Mouse (Mus musculus) heart, postnatal 36 days (tissue): ENCODE data around the gene Cmbl. TPM values are rescaled to one million over a fixed set of nuclear protein-coding genes. Genes with fewer than 3 reads are reported as not detected.

Source experiments
- DNase-seq, 2 experiments: peaks; one replicate each; pipeline ENCODE4 v3.0.0; 2021 to 2022
- intact Hi-C: fragments of 180-260 bp; cut with DNase I; formaldehyde crosslinking; loops from one replicate; pipeline ENCODE4 v1.15.1; 2025
- total RNA-seq, 2 experiments: library from RNA; stranded (reverse); gene quantifications; 2 replicates each; pipeline ENCODE4 v1.2.3; 2021

Cmbl gene
- total RNA-seq = 10 to 100 TPM; 36.4 to 38.8 TPM

GRCm38 (mm10) chr15:31565184-31565583, at the start of gene Cmbl:
Gene Cmbl, plus strand, starts transcription at chr15:31565389.
- no peak for DNase-seq
- intact Hi-C loops = loop anchor here (5.0 kb wide), 1 partner anchor 33 kb away; the partner anchor contains the start of gene March6

GRCm38 (mm10) chr15:31517186-31517585, 48.0 kb upstream of the Cmbl start:
- intact Hi-C loops = loop anchor here (1.0 kb wide), 1 partner anchor 69 kb away; no protein-coding TSS in a partner anchor
- no peak for DNase-seq

DNA sequence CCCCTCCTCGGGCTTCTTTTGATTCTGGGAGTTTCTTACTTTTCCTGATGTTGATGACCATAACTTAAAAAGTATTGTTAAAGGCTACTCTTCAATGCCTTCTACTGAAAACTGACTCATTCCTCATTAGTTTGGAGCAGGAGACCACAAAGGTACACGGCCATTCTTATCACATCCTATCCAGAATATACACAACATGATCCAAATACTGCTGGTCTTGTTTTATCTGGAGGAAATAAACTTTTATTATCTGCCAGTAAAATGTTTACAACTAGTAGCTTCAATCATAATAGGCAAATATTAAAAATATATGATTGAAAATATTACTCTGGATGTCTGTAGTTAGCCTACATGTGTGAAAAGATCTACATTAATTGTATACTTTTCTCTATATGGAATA, 46.8 kb upstream of the Cmbl start:
- intact Hi-C loops = no loop called here
- no peak for DNase-seq

- no peak for DNase-seq
- intact Hi-C loops = no loop called here
Measured at GRCm38 (mm10) chr15:31519000-31519399, 46.2 kb upstream of the Cmbl start.

- DNase-seq = no peak
- intact Hi-C loops = no loop called here
Measured at GRCm38 (mm10) chr15:31526463-31526862, 38.7 kb upstream of the Cmbl start.

DNA sequence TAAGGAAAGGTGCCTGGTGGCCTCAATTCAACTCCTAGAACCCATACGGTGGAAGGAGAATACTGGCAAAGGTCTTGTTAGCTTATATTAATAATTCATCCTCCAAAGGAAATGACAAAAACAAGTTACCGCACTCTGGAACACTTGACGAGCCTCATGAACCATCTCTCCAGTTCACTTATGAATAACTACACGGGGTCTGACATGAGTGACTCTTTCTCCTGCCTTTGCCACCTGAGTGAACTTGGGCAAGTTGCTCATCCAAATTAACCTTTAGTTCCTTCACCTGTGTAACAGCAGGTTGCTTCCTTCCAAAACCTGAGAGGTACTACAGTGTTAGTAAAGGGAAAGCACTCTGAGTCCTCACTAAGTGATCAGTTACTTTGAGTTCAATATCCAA, 36.7 kb upstream of the Cmbl start:
- intact Hi-C loops = no loop called here
- DNase-seq = no peak

- no peak for DNase-seq
- intact Hi-C loops = no loop called here
Measured at GRCm38 (mm10) chr15:31529103-31529502, 36.1 kb upstream of the Cmbl start.

DNA sequence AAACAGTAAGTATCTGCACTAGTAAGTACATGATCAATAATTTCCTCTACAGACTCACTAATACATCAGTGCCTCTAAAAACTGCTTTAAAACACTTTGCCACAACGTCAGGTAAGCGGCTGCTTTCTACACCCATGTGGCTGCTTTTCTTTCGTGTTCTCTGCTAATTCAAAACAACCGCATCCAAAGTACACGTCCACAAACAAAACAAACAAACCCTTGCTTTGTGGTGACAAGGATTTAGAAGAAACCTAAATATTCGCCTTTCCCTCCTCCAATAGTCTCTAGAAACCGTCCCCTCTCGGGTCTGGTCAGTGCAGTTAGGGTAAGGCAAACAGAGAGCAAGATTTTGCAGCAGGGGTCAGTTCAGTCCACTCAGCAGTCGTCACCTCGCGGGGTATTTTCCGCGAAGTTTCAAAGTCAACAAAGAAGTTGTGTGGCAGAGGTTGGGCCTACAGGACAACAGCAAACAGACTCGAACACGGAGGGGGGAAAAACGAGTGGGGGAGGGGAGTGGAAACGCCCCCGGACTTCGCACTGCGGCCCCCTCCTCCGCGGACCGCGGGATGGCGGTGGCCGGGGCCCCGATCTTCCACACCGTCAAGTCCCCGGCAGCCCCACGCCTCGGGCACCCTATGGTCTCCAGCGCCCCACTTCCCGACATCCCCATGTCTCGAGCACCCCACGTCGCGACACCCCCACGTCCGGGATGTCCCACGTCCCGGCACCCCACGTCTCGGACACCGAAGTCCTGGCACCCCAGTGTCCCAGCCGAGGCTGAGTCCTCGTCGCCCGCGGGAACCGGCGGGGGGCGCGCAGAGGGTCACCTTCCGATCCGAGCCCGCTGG, 35.2 kb upstream of the Cmbl start:
- peak; percentile 41 to 63 for DNase-seq
- intact Hi-C loops = loop anchor here (2.0 to 5.0 kb wide), 4 partner anchors 37 to 73 kb away; partner anchors contain the start of gene Cmbl

DNA sequence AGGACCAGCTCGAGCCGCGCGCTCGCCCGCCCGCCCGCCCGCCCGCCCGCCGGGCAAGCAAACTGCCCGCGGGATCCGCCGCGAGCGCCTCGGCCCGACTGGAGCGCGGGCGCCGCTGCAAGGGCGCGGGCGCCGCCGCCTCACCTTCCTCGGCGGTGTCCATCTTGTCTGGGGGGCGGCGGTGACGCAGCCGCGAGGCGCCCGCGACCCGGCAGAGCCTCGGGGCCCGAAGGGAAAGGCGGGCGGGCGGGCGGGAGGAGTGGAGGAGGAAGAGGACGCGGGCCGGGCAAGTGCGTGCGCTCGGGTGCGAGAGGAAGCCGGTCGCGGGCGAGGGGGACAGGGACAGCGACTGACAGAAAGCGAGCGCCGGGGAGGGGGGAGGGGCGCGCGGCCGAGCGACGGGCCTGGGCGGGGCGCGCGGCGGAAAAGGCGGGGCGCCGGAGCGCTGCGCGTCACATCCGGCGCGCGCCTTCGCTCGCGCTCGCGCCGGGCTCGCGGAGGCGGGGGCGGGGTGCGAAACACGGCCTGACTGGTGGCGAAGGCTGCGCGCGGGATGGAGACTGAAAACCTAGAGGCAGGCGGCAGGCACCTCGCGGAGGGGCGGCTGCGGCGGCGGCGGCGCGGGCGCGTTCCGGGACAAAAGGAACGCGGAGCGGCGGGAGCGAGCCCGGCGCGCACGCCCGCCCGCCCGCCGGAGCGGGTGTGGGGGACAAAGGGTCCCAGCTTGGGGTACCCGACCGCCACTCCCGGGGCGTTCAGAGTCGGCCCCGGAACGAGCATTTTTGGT, 34.3 kb upstream of the Cmbl start, which contains the start of gene March6:
TSS of gene March6 (minus strand) at position 395 of the 787 bp plus-strand sequence.
- peak; percentile 86 for DNase-seq
- intact Hi-C loops = loop anchor here (2.0 to 5.0 kb wide), 4 partner anchors 36 to 74 kb away; partner anchors contain the start of gene Cmbl

GRCm38 (mm10) chr15:31531446-31532330, 33.5 kb upstream of the Cmbl start:
- DNase-seq = no peak
- intact Hi-C loops = loop anchor here (2.0 to 5.0 kb wide), 4 partner anchors 36 to 75 kb away; partner anchors contain the start of gene Cmbl

GRCm38 (mm10) chr15:31532331-31533021, 32.7 kb upstream of the Cmbl start:
- DNase-seq = no peak
- intact Hi-C loops = loop anchor here (5.0 kb wide), 1 partner anchor 35 kb away; the partner anchor contains the start of gene Cmbl

DNA sequence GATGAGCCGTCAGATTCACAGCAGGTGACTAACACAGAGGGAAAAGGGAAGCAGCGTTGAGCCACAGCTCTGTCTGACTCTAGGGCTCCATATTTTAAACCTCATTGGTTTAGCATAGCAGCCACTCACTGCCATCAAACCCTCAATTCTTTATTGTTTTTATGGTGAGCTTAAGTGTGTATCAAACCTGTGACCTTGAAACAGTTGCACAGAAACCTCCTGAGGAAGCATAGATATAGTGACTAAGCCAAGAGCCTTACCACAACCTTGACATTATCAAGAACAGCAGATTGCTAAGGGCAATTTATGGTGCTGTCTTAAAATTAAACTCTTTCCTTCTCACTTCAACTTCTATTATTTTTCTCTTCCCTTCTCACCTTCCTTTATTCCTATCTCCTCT, 31.7 kb upstream of the Cmbl start:
- DNase-seq = no peak
- intact Hi-C loops = loop anchor here (5.0 kb wide), 1 partner anchor 34 kb away; the partner anchor contains the start of gene Cmbl

GRCm38 (mm10) chr15:31534421-31535258, 30.5 kb upstream of the Cmbl start:
- DNase-seq = no peak
- intact Hi-C loops = loop anchor here (5.0 kb wide), 1 partner anchor 33 kb away; the partner anchor contains the start of gene Cmbl

GRCm38 (mm10) chr15:31535259-31535855, 29.8 kb upstream of the Cmbl start:
- intact Hi-C loops = no loop called here
- DNase-seq = no peak

GRCm38 (mm10) chr15:31536051-31536737, 29.0 kb upstream of the Cmbl start:
- intact Hi-C loops = no loop called here
- DNase-seq = no peak

DNA sequence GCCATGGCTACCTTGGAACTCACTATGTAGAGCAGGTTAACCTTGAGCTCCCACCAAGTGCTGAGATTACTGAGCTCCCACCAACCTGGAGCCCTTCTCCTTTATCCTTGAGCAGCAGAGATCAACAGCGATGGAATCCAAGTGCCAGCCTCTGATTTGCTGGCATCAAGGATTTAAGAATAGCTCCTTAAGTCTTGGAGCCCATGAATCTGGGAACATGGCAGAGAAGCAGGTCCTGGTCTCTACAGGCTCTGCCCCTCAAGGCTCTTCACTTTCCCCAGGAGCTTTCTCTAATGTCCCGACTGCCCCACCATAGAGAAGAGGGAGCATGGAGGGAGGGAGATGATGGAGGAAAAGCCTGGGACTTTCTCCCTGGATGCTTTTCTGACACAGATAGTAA, 27.5 kb upstream of the Cmbl start:
- intact Hi-C loops = no loop called here
- no peak for DNase-seq

- no peak for DNase-seq
- intact Hi-C loops = no loop called here
Measured at GRCm38 (mm10) chr15:31538346-31538745, 26.8 kb upstream of the Cmbl start.
